Mouse (Mus musculus): ENCODE data around the gene Shroom1. TPM values are rescaled to one million over a fixed set of nuclear protein-coding genes. Genes with fewer than 3 reads are reported as not detected.

The Shroom1 gene
- polyA plus RNA-seq, 2 experiments: 3.9 to 7.1 TPM

GRCm38 (mm10) chr11:53508591-53508990 lies 51.6 kb downstream of the Shroom1 start:
- Histone ChIP-seq H3K9me3 (ENCODE audit: control insufficient read depth, low read length) (no peaks in the 10 kb centered on the region), H3K27me3 (ENCODE audit: control insufficient read depth, insufficient read depth, low read length) (no peaks in the 10 kb centered on the region), H3K4me2 (replicated peaks; ENCODE audit: low read depth, low read length, severe bottlenecking) (no peak overlapping the region), H3K4me1 (ENCODE audit: control insufficient read depth, insufficient read depth, low read length) (no peaks in the 10 kb centered on the region), H3K27ac (replicated peaks; ENCODE audit: low read depth, low read length) (no peak overlapping the region), H3K36me3 (ENCODE audit: control insufficient read depth, insufficient read depth, low read length) (no peaks in the 10 kb centered on the region), H3K4me3 (replicated peaks; ENCODE audit: low read length) (no peak overlapping the region), H3K9ac (ENCODE audit: low read depth, low read length, severe bottlenecking) (no peak overlapping the region)
- ATAC-seq (ENCODE audit: low FRiP score, low read depth) (no peak), DNase-seq (ENCODE audit: low spot score) (no peak)
- 57% methylated on average over 3 of the region's 3 CpGs for WGBS
- no peak for TF ChIP-seq POLR2A (IDR thresholded peaks at IDR 0.05; ENCODE audit: borderline replicate concordance, extremely low read depth, insufficient read depth, insufficient read length)

- H3K4me2 ChIP-seq (replicated peaks; ENCODE audit: low read depth, low read length, severe bottlenecking): no peak overlapping the region
- no peak overlapping the region for H3K27ac ChIP-seq (replicated peaks; ENCODE audit: low read depth, low read length)
- no peaks in the 10 kb centered on the region for H3K4me1 ChIP-seq (ENCODE audit: control insufficient read depth, insufficient read depth, low read length)
- no peak for TF ChIP-seq POLR2A (IDR thresholded peaks at IDR 0.05; ENCODE audit: borderline replicate concordance, extremely low read depth, insufficient read depth, insufficient read length)
- no peak overlapping the region for H3K9ac ChIP-seq (ENCODE audit: low read depth, low read length, severe bottlenecking)
- DNase-seq (ENCODE audit: low spot score) (peak; percentile 43), ATAC-seq (ENCODE audit: low FRiP score, low read depth) (peak; percentile 60; the same call in 1 of the 2 replicates)
- no peaks in the 10 kb centered on the region for H3K27me3 ChIP-seq (ENCODE audit: control insufficient read depth, insufficient read depth, low read length)
- H3K4me3 ChIP-seq (replicated peaks; ENCODE audit: low read length): no peak overlapping the region
- no peaks in the 10 kb centered on the region for H3K9me3 ChIP-seq (ENCODE audit: control insufficient read depth, low read length)
- H3K36me3 ChIP-seq (ENCODE audit: control insufficient read depth, insufficient read depth, low read length): no peaks in the 10 kb centered on the region
- 44% methylated on average over 5 of the region's 5 CpGs for WGBS
Measured at GRCm38 (mm10) chr11:53510351-53510750, 53.3 kb downstream of the Shroom1 start.

GRCm38 (mm10) chr11:53516775-53517627 lies 60.0 kb downstream of the Shroom1 start:
- no peak overlapping the region for H3K4me2 ChIP-seq (replicated peaks; ENCODE audit: low read depth, low read length, severe bottlenecking)
- no peak for TF ChIP-seq POLR2A (IDR thresholded peaks at IDR 0.05; ENCODE audit: borderline replicate concordance, extremely low read depth, insufficient read depth, insufficient read length)
- no peaks in the 10 kb centered on the region for H3K27me3 ChIP-seq (ENCODE audit: control insufficient read depth, insufficient read depth, low read length)
- DNase-seq (ENCODE audit: low spot score) (no peak), ATAC-seq (ENCODE audit: low FRiP score, low read depth) (no peak)
- H3K9me3 ChIP-seq (ENCODE audit: control insufficient read depth, low read length): no peaks in the 10 kb centered on the region
- no peak overlapping the region for H3K4me3 ChIP-seq (replicated peaks; ENCODE audit: low read length)
- H3K4me1 ChIP-seq (ENCODE audit: control insufficient read depth, insufficient read depth, low read length): peaks cover 29% of the 10 kb centered on the region
- no peaks in the 10 kb centered on the region for H3K36me3 ChIP-seq (ENCODE audit: control insufficient read depth, insufficient read depth, low read length)
- WGBS: 28% methylated on average over 8 of the region's 8 CpGs
- no peak overlapping the region for H3K9ac ChIP-seq (ENCODE audit: low read depth, low read length, severe bottlenecking)
- H3K27ac ChIP-seq (replicated peaks; ENCODE audit: low read depth, low read length): no peak overlapping the region

Small RNA genes lying within 50 kb of the gene (microRNA-seq; reads per million reads assigned to microRNA genes)
- gene Mir6920: not detected

Other genes starting within 250 kb of the Shroom1 start
- 47.8 and 62.6 TPM in 2 replicates for gene Hspa4, start 156.7 kb upstream of the Shroom1 start, polyA plus RNA-seq (2012; rRNA removed)
- gene Hspa4, start 156.7 kb upstream of the Shroom1 start, polyA plus RNA-seq (2014; fragmentation: Nextera tagmentation; extraction: Ambion mirVana): 78.5 and 79.9 TPM in 2 replicates
- 15.0 and 15.4 TPM in 2 replicates for gene Zcchc10, start 132.5 kb upstream of the Shroom1 start, polyA plus RNA-seq (2012; rRNA removed)
- 19.4 and 20.4 TPM in 2 replicates for gene Zcchc10, start 132.5 kb upstream of the Shroom1 start, polyA plus RNA-seq (2014; fragmentation: Nextera tagmentation; extraction: Ambion mirVana)
- 32.7 and 34.3 TPM in 2 replicates for gene Aff4, start 106.4 kb upstream of the Shroom1 start, polyA plus RNA-seq (2012; rRNA removed)
- gene Aff4, start 106.4 kb upstream of the Shroom1 start, polyA plus RNA-seq (2014; fragmentation: Nextera tagmentation; extraction: Ambion mirVana): 60.6 and 66.3 TPM in 2 replicates
- gene Leap2, start 34.0 kb upstream of the Shroom1 start, polyA plus RNA-seq (2012; rRNA removed): not detected in 2 replicates
- gene Leap2, start 34.0 kb upstream of the Shroom1 start, polyA plus RNA-seq (2014; fragmentation: Nextera tagmentation; extraction: Ambion mirVana): not detected in 2 replicates
- gene Uqcrq, start 26.4 kb upstream of the Shroom1 start, polyA plus RNA-seq (2012; rRNA removed): 190 and 230 TPM in 2 replicates
- 490 and 554 TPM in 2 replicates for gene Uqcrq, start 26.4 kb upstream of the Shroom1 start, polyA plus RNA-seq (2014; fragmentation: Nextera tagmentation; extraction: Ambion mirVana)
- gene Gdf9, start 26.2 kb upstream of the Shroom1 start, polyA plus RNA-seq (2012; rRNA removed): 2.6 and 2.9 TPM in 2 replicates
- 1.8 and 2.0 TPM in 2 replicates for gene Gdf9, start 26.2 kb upstream of the Shroom1 start, polyA plus RNA-seq (2014; fragmentation: Nextera tagmentation; extraction: Ambion mirVana)
- gene Gm10447, start 95 bp upstream of the Shroom1 start, polyA plus RNA-seq (2012; rRNA removed): 0.41 and 0.83 TPM in 2 replicates
- 0.08 TPM in 1 of 2 replicates, not detected in the other for gene Gm10447, start 95 bp upstream of the Shroom1 start, polyA plus RNA-seq (2014; fragmentation: Nextera tagmentation; extraction: Ambion mirVana)
- gene Gm9837, start 13.3 kb downstream of the Shroom1 start, polyA plus RNA-seq (2012; rRNA removed): not detected in 2 replicates
- not detected in 2 replicates for gene Gm9837, start 13.3 kb downstream of the Shroom1 start, polyA plus RNA-seq (2014; fragmentation: Nextera tagmentation; extraction: Ambion mirVana)
- gene Gm9945, start 23.0 kb downstream of the Shroom1 start, polyA plus RNA-seq (2012; rRNA removed): not detected in 2 replicates
- not detected in 2 replicates for gene Gm9945, start 23.0 kb downstream of the Shroom1 start, polyA plus RNA-seq (2014; fragmentation: Nextera tagmentation; extraction: Ambion mirVana)
- gene Sowaha, start 23.1 kb downstream of the Shroom1 start, polyA plus RNA-seq (2012; rRNA removed): 0.16 and 0.19 TPM in 2 replicates
- gene Sowaha, start 23.1 kb downstream of the Shroom1 start, polyA plus RNA-seq (2014; fragmentation: Nextera tagmentation; extraction: Ambion mirVana): 0.22 and 0.30 TPM in 2 replicates
- gene Sept8, start 62.1 kb downstream of the Shroom1 start, polyA plus RNA-seq (2012; rRNA removed): 104 and 110 TPM in 2 replicates
- 50.4 and 51.6 TPM in 2 replicates for gene Sept8, start 62.1 kb downstream of the Shroom1 start, polyA plus RNA-seq (2014; fragmentation: Nextera tagmentation; extraction: Ambion mirVana)
- 37.1 and 38.3 TPM in 2 replicates for gene Kif3a, start 110.2 kb downstream of the Shroom1 start, polyA plus RNA-seq (2012; rRNA removed)
- 63.7 and 78.4 TPM in 2 replicates for gene Kif3a, start 110.2 kb downstream of the Shroom1 start, polyA plus RNA-seq (2014; fragmentation: Nextera tagmentation; extraction: Ambion mirVana)
- gene Il4, start 161.5 kb downstream of the Shroom1 start, polyA plus RNA-seq (2012; rRNA removed): 0.23 and 0.49 TPM in 2 replicates
- gene Il4, start 161.5 kb downstream of the Shroom1 start, polyA plus RNA-seq (2014; fragmentation: Nextera tagmentation; extraction: Ambion mirVana): 3.2 and 3.6 TPM in 2 replicates
- gene Il13, start 177.5 kb downstream of the Shroom1 start, polyA plus RNA-seq (2012; rRNA removed): 0.19 and 0.27 TPM in 2 replicates
- gene Il13, start 177.5 kb downstream of the Shroom1 start, polyA plus RNA-seq (2014; fragmentation: Nextera tagmentation; extraction: Ambion mirVana): not detected in 2 replicates

Data from limb, embryonic 14.5 days (tissue).